Mouse (Mus musculus): ENCODE measurements around the gene Arfrp1. TPM values are rescaled to one million over a fixed set of nuclear protein-coding genes. Genes with fewer than 3 reads are reported as not detected.

Gene Arfrp1
- total RNA-seq, 1 experiment, result 32.8 TPM

- H3K27ac ChIP-seq (ENCODE audit: insufficient read depth, low read depth, low read length, poor library complexity, severe bottlenecking), result peak overlapping the region; percentile 94
- H3K9me3 ChIP-seq (ENCODE audit: control insufficient read depth, insufficient read depth, low read depth, low read length), result no peaks in the 10 kb centered on the region
- peaks cover 4 to 19% of the 10 kb centered on the region in 2 experiments; a peak in 2 of 4 replicates for H3K4me1 ChIP-seq (ENCODE audit: control insufficient read depth in 2 of 2, insufficient read depth in 2 of 2, low read length in 2 of 2, poor library complexity in 1 of 2)
- peaks cover 29% of the 10 kb centered on the region for H3K36me3 ChIP-seq (ENCODE audit: control insufficient read depth, insufficient read depth, low read length, poor library complexity, severe bottlenecking)
- DNase-seq (ENCODE audit: low read depth, low spot score), result no peak
- in situ Hi-C loops (cut with MboI; ENCODE audit: low sequenced_read_pairs in 2 of 2, unreplicated experiment in 2 of 2), result no loop called here
- no peak for TF ChIP-seq CHD2 (IDR thresholded peaks at IDR 0.05; ENCODE audit: low read depth, low read length)
- no peak for TF ChIP-seq MAFK (IDR thresholded peaks at IDR 0.05; ENCODE audit: insufficient read depth, low read depth, low read length)
- TF ChIP-seq ZC3H11A (IDR thresholded peaks at IDR 0.05; ENCODE audit: borderline replicate concordance, low read depth, low read length), result no peak
- TF ChIP-seq ZNF384 (IDR thresholded peaks at IDR 0.05; ENCODE audit: low read depth, low read length), result no peak
- TF ChIP-seq HCFC1 (IDR thresholded peaks at IDR 0.05; ENCODE audit: borderline replicate concordance, insufficient read depth, low read length), result no peak
- peak overlapping the region; percentile 99 for H3K9ac ChIP-seq (ENCODE audit: insufficient read depth, low read depth, low read length, poor library complexity, severe bottlenecking)
- H3K4me3 ChIP-seq (ENCODE audit: insufficient read depth in 1 of 2, low read depth in 1 of 2, low read length in 2 of 2, poor library complexity in 1 of 2, severe bottlenecking in 1 of 2), result peak overlapping the region; percentile 99 to 100
These were observed 45.1 kb downstream of the Arfrp1 start for GRCm38 (mm10) chr2:181320103-181320499.

GRCm38 (mm10) chr2:181319248-181320102 is 45.7 kb downstream of the Arfrp1 start, which contains the start of gene Rtel1:
TSS of gene Rtel1 (plus strand) at chr2:181319739.
- in situ Hi-C loops (cut with MboI; ENCODE audit: low sequenced_read_pairs in 2 of 2, unreplicated experiment in 2 of 2), result no loop called here
- TF ChIP-seq ZNF384 (IDR thresholded peaks at IDR 0.05; ENCODE audit: low read depth, low read length) (no peak), ZC3H11A (IDR thresholded peaks at IDR 0.05; ENCODE audit: borderline replicate concordance, low read depth, low read length) (no peak), HCFC1 (IDR thresholded peaks at IDR 0.05; ENCODE audit: borderline replicate concordance, insufficient read depth, low read length) (peak; percentile 80), CHD2 (IDR thresholded peaks at IDR 0.05; ENCODE audit: low read depth, low read length) (0 out of 2 replicates have a peak, but pooled peaks have one; percentile 32), MAFK (IDR thresholded peaks at IDR 0.05; ENCODE audit: insufficient read depth, low read depth, low read length) (peak; percentile 97)
- peak within 1 kb of the TSS; percentile 99 for H3K9ac ChIP-seq (ENCODE audit: insufficient read depth, low read depth, low read length, poor library complexity, severe bottlenecking)
- peak within 1 kb of the TSS; percentile 99 to 100 for H3K4me3 ChIP-seq (ENCODE audit: insufficient read depth in 1 of 2, low read depth in 1 of 2, low read length in 2 of 2, poor library complexity in 1 of 2, severe bottlenecking in 1 of 2)
- H3K27ac ChIP-seq (ENCODE audit: insufficient read depth, low read depth, low read length, poor library complexity, severe bottlenecking), result peak within 1 kb of the TSS; percentile 94
- peaks cover 4 to 17% of the 10 kb centered on the region in 2 experiments; a peak in 2 of 4 replicates for H3K4me1 ChIP-seq (ENCODE audit: control insufficient read depth in 2 of 2, insufficient read depth in 2 of 2, low read length in 2 of 2, poor library complexity in 1 of 2)
- DNase-seq (ENCODE audit: low read depth, low spot score), result peak; percentile 82
- peaks cover 23% of the 10 kb centered on the region for H3K36me3 ChIP-seq (ENCODE audit: control insufficient read depth, insufficient read depth, low read length, poor library complexity, severe bottlenecking)
- no peaks in the 10 kb centered on the region for H3K9me3 ChIP-seq (ENCODE audit: control insufficient read depth, insufficient read depth, low read depth, low read length)

DNA sequence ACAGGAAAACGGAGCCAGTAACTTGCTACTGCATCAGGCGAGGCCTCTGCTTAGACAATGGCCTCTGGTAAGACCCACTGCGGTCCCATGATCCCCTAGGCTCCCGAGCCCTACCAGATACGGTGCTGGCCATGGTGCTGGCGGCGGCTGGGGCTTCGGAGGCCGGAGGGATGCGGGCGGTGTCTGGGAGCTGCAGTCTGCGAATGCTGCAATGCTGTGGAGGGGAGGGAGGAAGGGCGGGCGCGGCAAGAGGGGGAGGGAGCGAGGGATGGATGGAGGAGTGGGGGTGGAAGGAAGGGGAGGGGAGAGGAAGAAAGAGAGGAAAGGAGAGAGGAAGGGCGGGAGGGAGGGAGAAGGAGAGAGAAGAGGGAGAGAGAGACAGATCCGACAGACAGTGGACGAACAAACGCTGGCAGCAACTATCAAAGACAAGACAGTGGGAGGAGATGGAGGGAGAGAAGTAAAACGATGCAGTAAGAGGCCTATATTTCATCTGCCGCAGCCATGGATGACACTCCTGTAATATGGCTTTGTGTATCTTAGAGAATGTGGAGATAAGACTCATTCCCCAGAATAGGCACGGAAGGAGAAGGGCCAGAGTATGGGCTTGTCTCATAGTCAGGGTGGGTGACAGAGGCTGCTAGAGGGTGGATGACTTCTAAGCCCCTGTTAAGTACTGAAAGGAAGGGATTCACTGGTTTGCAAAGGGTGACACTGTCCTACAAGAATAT is 51.0 kb downstream of the Arfrp1 start, which contains the start of gene Stmn3:
Stmn3 (minus strand) TSS at position 421 of the 731 bp plus-strand sequence.
- peak; percentile 81 for DNase-seq (ENCODE audit: low read depth, low spot score)
- H3K36me3 ChIP-seq (ENCODE audit: control insufficient read depth, insufficient read depth, low read length, poor library complexity, severe bottlenecking), result no peaks in the 10 kb centered on the region
- no peak for TF ChIP-seq ZNF384 (IDR thresholded peaks at IDR 0.05; ENCODE audit: low read depth, low read length)
- no peak for TF ChIP-seq ZC3H11A (IDR thresholded peaks at IDR 0.05; ENCODE audit: borderline replicate concordance, low read depth, low read length)
- TF ChIP-seq CHD2 (IDR thresholded peaks at IDR 0.05; ENCODE audit: low read depth, low read length), result no peak
- TF ChIP-seq HCFC1 (IDR thresholded peaks at IDR 0.05; ENCODE audit: borderline replicate concordance, insufficient read depth, low read length), result no peak
- TF ChIP-seq MAFK (IDR thresholded peaks at IDR 0.05; ENCODE audit: insufficient read depth, low read depth, low read length), result no peak
- peak within 1 kb of the TSS; percentile 34 for H3K9ac ChIP-seq (ENCODE audit: insufficient read depth, low read depth, low read length, poor library complexity, severe bottlenecking)
- 0 out of 2 replicates have a peak within 1 kb of the TSS, but pooled peaks have one; percentile 5 for H3K27ac ChIP-seq (ENCODE audit: insufficient read depth, low read depth, low read length, poor library complexity, severe bottlenecking)
- peak within 1 kb of the TSS; percentile 63 to 83 for H3K4me3 ChIP-seq (ENCODE audit: insufficient read depth in 1 of 2, low read depth in 1 of 2, low read length in 2 of 2, poor library complexity in 1 of 2, severe bottlenecking in 1 of 2)
- no peaks in the 10 kb centered on the region for H3K9me3 ChIP-seq (ENCODE audit: control insufficient read depth, insufficient read depth, low read depth, low read length)
- in situ Hi-C loops (cut with MboI; ENCODE audit: low sequenced_read_pairs in 2 of 2, unreplicated experiment in 2 of 2), result no loop called here
- H3K4me1 ChIP-seq (ENCODE audit: control insufficient read depth in 2 of 2, insufficient read depth in 2 of 2, low read length in 2 of 2, poor library complexity in 1 of 2), result peaks cover 0 to 14% of the 10 kb centered on the region in 2 experiments; a peak in 2 of 4 replicates

DNA sequence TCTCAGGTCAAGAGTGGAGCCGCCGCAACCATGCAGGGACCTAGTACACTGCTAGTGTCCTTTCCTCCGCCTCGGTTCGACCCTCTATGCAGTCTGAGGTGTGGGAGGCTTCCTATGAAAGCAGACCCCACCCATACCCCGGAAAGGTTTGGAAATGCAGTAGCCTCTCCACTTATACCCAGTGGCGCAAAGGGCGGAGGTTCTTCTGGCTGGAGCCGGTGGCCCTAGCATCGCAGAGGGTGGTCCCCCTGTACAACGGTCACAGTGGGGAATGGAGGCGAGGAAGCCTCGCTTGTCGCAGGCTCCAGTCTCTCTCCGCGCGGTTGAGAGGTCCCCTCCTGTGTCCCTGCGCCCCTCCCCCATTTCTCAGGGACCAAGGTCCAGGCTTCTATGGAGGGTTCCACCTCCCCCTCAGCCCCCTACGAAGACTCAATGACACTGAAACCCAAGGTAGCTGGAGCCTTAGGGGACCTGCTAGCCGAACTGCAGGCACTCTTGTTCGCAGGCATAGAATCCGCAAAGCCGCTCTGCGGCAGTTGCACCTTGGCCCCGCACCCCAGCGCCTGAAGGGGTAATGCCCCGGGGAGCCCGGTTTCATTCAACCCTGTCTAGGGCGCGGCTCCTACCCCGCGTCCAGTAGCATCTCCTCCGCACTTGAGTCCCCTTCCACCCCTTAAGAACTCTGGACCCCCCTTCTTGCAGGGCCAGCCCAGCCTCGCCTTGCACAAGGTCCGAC is 51.7 kb downstream of the Arfrp1 start:
- in situ Hi-C loops (cut with MboI; ENCODE audit: low sequenced_read_pairs in 2 of 2, unreplicated experiment in 2 of 2), result no loop called here
- Histone ChIP-seq H3K9me3 (ENCODE audit: control insufficient read depth, insufficient read depth, low read depth, low read length) (no peaks in the 10 kb centered on the region), H3K4me3 (ENCODE audit: insufficient read depth in 1 of 2, low read depth in 1 of 2, low read length in 2 of 2, poor library complexity in 1 of 2, severe bottlenecking in 1 of 2) (peak overlapping the region; percentile 63 to 83), H3K27ac (ENCODE audit: insufficient read depth, low read depth, low read length, poor library complexity, severe bottlenecking) (0 out of 2 replicates have a peak overlapping the region, but pooled peaks have one; percentile 5), H3K9ac (ENCODE audit: insufficient read depth, low read depth, low read length, poor library complexity, severe bottlenecking) (peak overlapping the region; percentile 34), H3K4me1 (ENCODE audit: control insufficient read depth in 2 of 2, insufficient read depth in 2 of 2, low read length in 2 of 2, poor library complexity in 1 of 2) (peaks cover 0 to 11% of the 10 kb centered on the region in 2 experiments; a peak in 2 of 4 replicates), H3K36me3 (ENCODE audit: control insufficient read depth, insufficient read depth, low read length, poor library complexity, severe bottlenecking) (no peaks in the 10 kb centered on the region)
- TF ChIP-seq HCFC1 (IDR thresholded peaks at IDR 0.05; ENCODE audit: borderline replicate concordance, insufficient read depth, low read length), result no peak
- no peak; the same call in 1 of the 2 replicates for TF ChIP-seq ZNF384 (IDR thresholded peaks at IDR 0.05; ENCODE audit: low read depth, low read length)
- TF ChIP-seq ZC3H11A (IDR thresholded peaks at IDR 0.05; ENCODE audit: borderline replicate concordance, low read depth, low read length), result no peak
- TF ChIP-seq MAFK (IDR thresholded peaks at IDR 0.05; ENCODE audit: insufficient read depth, low read depth, low read length), result no peak
- no peak for TF ChIP-seq CHD2 (IDR thresholded peaks at IDR 0.05; ENCODE audit: low read depth, low read length)
- no peak for DNase-seq (ENCODE audit: low read depth, low spot score)
